Mouse (Mus musculus) cerebellum, postnatal 14 days (tissue): ENCODE data around the gene Olfr1056.
"Not testable (repeated sequence)": the region's sequence is repeated elsewhere in the genome, so short reads cannot be mapped to it uniquely, and the experiment has no call there.

Experiments used
- DNase-seq, 2 experiments: peaks; one replicate each; pipeline ENCODE4 v3.0.0; 2021; ENCODE audit warnings: mixed read lengths in 2 of 2

Olfr1056 gene

GRCm38 (mm10) chr2:86362369-86362768 is at the start of gene Olfr1056:
Gene Olfr1056, minus strand, starts transcription at chr2:86362469.
- DNase-seq: no peak

GRCm38 (mm10) chr2:86395114-86395513 is 32.8 kb upstream of the Olfr1056 start:
- DNase-seq: no peak

GRCm38 (mm10) chr2:86388461-86388860 is 26.2 kb upstream of the Olfr1056 start, which contains the start of gene Olfr1058:
Gene Olfr1058, minus strand, starts transcription at chr2:86388561.
- DNase-seq: not testable (repeated sequence)

- DNase-seq: no peak
These were observed 16.0 kb upstream of the Olfr1056 start, which contains the start of gene Olfr1057 for GRCm38 (mm10) chr2:86378293-86378692. Gene Olfr1057, minus strand, starts transcription at chr2:86378393.

GRCm38 (mm10) chr2:86366342-86366741 is 4.1 kb upstream of the Olfr1056 start:
- not testable (repeated sequence) for DNase-seq

GRCm38 (mm10) chr2:86351751-86352150 is 10.5 kb downstream of the Olfr1056 start:
- DNase-seq: peak in 1 of 2 experiments; percentile 1

- DNase-seq: no peak
These were observed 12.1 kb downstream of the Olfr1056 start, which contains the start of gene Olfr1055 for GRCm38 (mm10) chr2:86350184-86350583. Gene Olfr1055, minus strand, starts transcription at chr2:86350284.

GRCm38 (mm10) chr2:86335333-86335732 is 26.9 kb downstream of the Olfr1056 start, which contains the start of gene Olfr1054:
Gene Olfr1054, minus strand, starts transcription at chr2:86335433.
- DNase-seq: no peak

- DNase-seq: no peak
These were observed 47.1 kb downstream of the Olfr1056 start, which contains the start of gene Olfr1053 for GRCm38 (mm10) chr2:86315184-86315583. Gene Olfr1053, minus strand, starts transcription at chr2:86315284.
